Mouse (Mus musculus): ENCODE measurements around the gene Gm40193. TPM values are rescaled to one million over a fixed set of nuclear protein-coding genes. Genes with fewer than 3 reads are reported as not detected.
"Not testable (repeated sequence)": the region's sequence is repeated elsewhere in the genome, so short reads cannot be mapped to it uniquely, and the experiment has no call there.

Gm40193 gene
- total RNA-seq, 2 experiments from 2014 or later = not detected

- no peak for ATAC-seq (replicated peaks; ENCODE audit: low FRiP score, poor library complexity, severe bottlenecking)
These were observed 11.8 kb upstream of the Gm40193 start for GRCm38 (mm10) chr11:70544496-70544895.

GRCm38 (mm10) chr11:70541415-70541814 lies 8.7 kb upstream of the Gm40193 start:
- no peak for ATAC-seq (replicated peaks; ENCODE audit: low FRiP score, poor library complexity, severe bottlenecking)

GRCm38 (mm10) chr11:70540928-70541327 lies 8.2 kb upstream of the Gm40193 start:
- no peak for ATAC-seq (replicated peaks; ENCODE audit: low FRiP score, poor library complexity, severe bottlenecking)

- peak; percentile 48; the same call in 1 of the 2 replicates for ATAC-seq (replicated peaks; ENCODE audit: low FRiP score, poor library complexity, severe bottlenecking)
These were observed 7.3 kb upstream of the Gm40193 start, which contains the start of gene Pld2 for GRCm38 (mm10) chr11:70539877-70540587. Gene Pld2, plus strand, starts transcription at chr11:70540064.

GRCm38 (mm10) chr11:70539423-70539822 lies 6.7 kb upstream of the Gm40193 start:
- ATAC-seq (replicated peaks; ENCODE audit: low FRiP score, poor library complexity, severe bottlenecking) = no peak

- not testable (repeated sequence) for ATAC-seq (replicated peaks; ENCODE audit: low FRiP score, poor library complexity, severe bottlenecking)
These were observed 1.7 kb downstream of the Gm40193 start for GRCm38 (mm10) chr11:70531065-70531464.

- no peak for ATAC-seq (replicated peaks; ENCODE audit: low FRiP score, poor library complexity, severe bottlenecking)
These were observed 4.1 kb downstream of the Gm40193 start for GRCm38 (mm10) chr11:70528610-70529009.

GRCm38 (mm10) chr11:70526211-70526610 lies 6.5 kb downstream of the Gm40193 start:
- no peak for ATAC-seq (replicated peaks; ENCODE audit: low FRiP score, poor library complexity, severe bottlenecking)

GRCm38 (mm10) chr11:70525726-70526125 lies 7.0 kb downstream of the Gm40193 start:
- 0 out of 2 replicates have a peak, but pooled peaks have one; percentile 40 for ATAC-seq (replicated peaks; ENCODE audit: low FRiP score, poor library complexity, severe bottlenecking)

GRCm38 (mm10) chr11:70525184-70525678 lies 7.5 kb downstream of the Gm40193 start, which contains the start of gene Psmb6:
Gene Psmb6, plus strand, starts transcription at chr11:70525367.
- ATAC-seq (replicated peaks; ENCODE audit: low FRiP score, poor library complexity, severe bottlenecking) = peak; percentile 96

GRCm38 (mm10) chr11:70524782-70525181 lies 8.0 kb downstream of the Gm40193 start:
- ATAC-seq (replicated peaks; ENCODE audit: low FRiP score, poor library complexity, severe bottlenecking) = peak; percentile 44

GRCm38 (mm10) chr11:70523306-70523989 lies 9.3 kb downstream of the Gm40193 start:
- not testable (repeated sequence) for ATAC-seq (replicated peaks; ENCODE audit: low FRiP score, poor library complexity, severe bottlenecking)

- ATAC-seq (replicated peaks; ENCODE audit: low FRiP score, poor library complexity, severe bottlenecking) = no peak
These were observed 12.5 kb downstream of the Gm40193 start for GRCm38 (mm10) chr11:70520178-70520769.

- ATAC-seq (replicated peaks; ENCODE audit: low FRiP score, poor library complexity, severe bottlenecking) = no peak
These were observed 13.8 kb downstream of the Gm40193 start, which contains the start of gene Gltpd2 for GRCm38 (mm10) chr11:70518923-70519322. Gene Gltpd2, plus strand, starts transcription at chr11:70519196.

- ATAC-seq (replicated peaks; ENCODE audit: low FRiP score, poor library complexity, severe bottlenecking) = no peak
These were observed 14.3 kb downstream of the Gm40193 start for GRCm38 (mm10) chr11:70518436-70518835.

- ATAC-seq (replicated peaks; ENCODE audit: low FRiP score, poor library complexity, severe bottlenecking) = no peak
These were observed 16.4 kb downstream of the Gm40193 start for GRCm38 (mm10) chr11:70516352-70516751.

- ATAC-seq (replicated peaks; ENCODE audit: low FRiP score, poor library complexity, severe bottlenecking) = no peak
These were observed 18.5 kb downstream of the Gm40193 start, which contains the start of gene Vmo1 for GRCm38 (mm10) chr11:70514288-70514687. Gene Vmo1, minus strand, starts transcription at chr11:70514616.

- ATAC-seq (replicated peaks; ENCODE audit: low FRiP score, poor library complexity, severe bottlenecking) = no peak
These were observed 19.2 kb downstream of the Gm40193 start for GRCm38 (mm10) chr11:70513520-70513919.

GRCm38 (mm10) chr11:70512709-70513342 lies 19.9 kb downstream of the Gm40193 start:
- no peak for ATAC-seq (replicated peaks; ENCODE audit: low FRiP score, poor library complexity, severe bottlenecking)

- no peak for ATAC-seq (replicated peaks; ENCODE audit: low FRiP score, poor library complexity, severe bottlenecking)
These were observed 20.9 kb downstream of the Gm40193 start for GRCm38 (mm10) chr11:70511825-70512224.
